Mouse (Mus musculus) olfactory bulb, adult 2 months (tissue): ENCODE measurements around the gene Adamts20. TPM values are rescaled to one million over a fixed set of nuclear protein-coding genes. Genes with fewer than 3 reads are reported as not detected.

Experiments used
- H3K27ac ChIP-seq: fragments of 200-500 bp; 2 replicates; pipeline ENCODE4 v1.5.1; 2012; ENCODE audit warnings: low read depth, low read length; ENCODE audit not compliant: insufficient read depth
- H3K4me1 ChIP-seq: fragments of 200-500 bp; 2 replicates; pipeline ENCODE4 v1.6.1; 2012; ENCODE audit warnings: low read length; ENCODE audit not compliant: control insufficient read depth, insufficient read depth
- H3K4me3 ChIP-seq: fragments of 200-500 bp; 2 replicates; pipeline ENCODE4 v1.5.1; 2012; ENCODE audit warnings: mild to moderate bottlenecking, low read depth, low read length, moderate library complexity; ENCODE audit not compliant: insufficient read depth
- CTCF ChIP-seq: fragments of 200-500 bp; IDR thresholded peaks from 2 replicates; pipeline ENCODE4 v1.5.1; 2012; ENCODE audit warnings: low read depth, mild to moderate bottlenecking, low read length, moderate library complexity; ENCODE audit not compliant: insufficient read depth
- POLR2A ChIP-seq: fragments of 200-500 bp; IDR thresholded peaks from 2 replicates; pipeline ENCODE4 v1.6.1; 2012; ENCODE audit warnings: mild to moderate bottlenecking, low read depth, low read length, moderate library complexity; ENCODE audit not compliant: insufficient read depth
- WGBS: fragments of 180-500 bp; shearing (Covaris S2); methylation state at CpG from one replicate; pipeline ENCODE4 v1.1.7; 2018; 5-methylcytosine and 5-hydroxymethylcytosine counted together
- polyA plus RNA-seq: library from polyadenylated mRNA; stranded (reverse); fragments of >200 nt; gene quantifications from 2 replicates; pipeline ENCODE4 v1.2.4, GENCODE M21; 2012; ENCODE audit warnings: low replicate concordance; ENCODE audit not compliant: missing spikeins, insufficient read depth, insufficient read length

The Adamts20 gene
- polyA plus RNA-seq, 1 experiment = not detected

DNA sequence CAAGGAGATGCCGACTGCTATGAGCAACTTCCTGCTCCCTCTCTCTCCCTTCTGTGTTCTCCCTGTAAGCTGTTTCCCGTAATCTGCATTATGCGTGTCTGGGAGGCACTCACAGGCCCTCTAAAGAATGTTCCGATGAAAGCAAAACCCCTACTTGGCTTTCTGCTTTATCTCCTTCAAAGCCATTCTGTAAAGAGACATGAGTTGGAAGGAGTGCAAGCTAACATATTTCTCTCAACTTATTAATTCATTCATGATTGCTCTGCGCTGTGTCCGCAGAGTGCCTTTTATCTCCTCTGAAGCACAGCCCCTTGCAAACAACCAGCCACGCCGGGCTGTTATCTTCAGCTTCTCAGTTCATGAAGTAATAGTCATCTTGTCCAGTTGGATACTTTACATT is 215.5 kb downstream of the Adamts20 start:
- H3K4me1 ChIP-seq = peaks cover 9% of the 10 kb centered on the region
- no peak for TF ChIP-seq CTCF
- no peak for TF ChIP-seq POLR2A
- no peak overlapping the region for H3K27ac ChIP-seq
- no peak overlapping the region for H3K4me3 ChIP-seq
- WGBS = 66% methylated on average over 8 of the region's 8 CpGs

DNA sequence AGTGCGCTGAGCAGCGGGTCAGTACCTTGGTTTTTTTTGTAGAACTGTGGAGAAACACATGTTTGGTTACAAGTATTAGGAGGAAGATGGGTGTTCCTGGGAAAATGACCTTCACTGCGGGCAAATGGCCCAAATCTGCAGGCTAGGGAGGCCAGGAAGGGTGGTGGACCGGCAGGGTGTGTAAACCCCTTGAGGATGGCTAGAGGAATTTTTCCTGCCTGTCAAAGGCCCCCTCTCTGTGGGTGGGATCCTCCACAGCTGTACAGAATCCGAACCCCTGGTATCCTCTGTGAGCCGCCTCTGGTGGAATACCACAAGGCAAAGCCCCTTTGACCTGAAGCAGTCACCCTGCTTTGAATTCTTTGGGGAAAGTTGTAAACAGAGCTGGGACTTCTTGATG is 216.8 kb downstream of the Adamts20 start:
- H3K4me3 ChIP-seq = no peak overlapping the region
- H3K27ac ChIP-seq = no peak overlapping the region
- WGBS = 90% methylated on average over 6 of the region's 6 CpGs
- 0 out of 2 replicates have a peak, but pooled peaks cover 2% of the 10 kb centered on the region for H3K4me1 ChIP-seq
- TF ChIP-seq POLR2A (no peak), CTCF (no peak)

DNA sequence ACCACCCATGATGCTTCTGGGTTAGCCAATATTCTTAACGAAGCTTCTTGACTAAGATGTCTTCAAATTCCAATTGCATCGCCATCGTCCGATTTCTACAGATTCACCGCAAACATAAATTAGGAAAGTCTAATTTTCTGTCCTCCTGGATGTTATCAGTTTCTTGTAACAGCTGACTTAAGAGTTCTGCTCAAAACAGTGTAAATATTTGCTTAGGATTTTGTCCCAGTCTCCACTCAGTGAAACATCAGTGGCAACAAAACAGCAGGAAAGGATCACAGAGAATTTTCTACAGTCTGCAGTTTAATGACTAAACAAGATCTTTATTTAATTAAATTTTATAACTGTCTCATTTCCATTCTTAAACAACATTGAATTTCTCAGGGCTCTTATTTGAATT is 218.5 kb downstream of the Adamts20 start:
- no peak for TF ChIP-seq CTCF
- TF ChIP-seq POLR2A = no peak
- Histone ChIP-seq H3K4me1 (0 out of 2 replicates have a peak, but pooled peaks cover 2% of the 10 kb centered on the region), H3K4me3 (no peak overlapping the region), H3K27ac (no peak overlapping the region)
- whole genome bisulfite sequencing = 74% methylated on average over 5 of the region's 5 CpGs

GRCm38 (mm10) chr15:94244336-94244735 is 220.9 kb downstream of the Adamts20 start:
- WGBS = 86% methylated on average over 2 of the region's 2 CpGs
- no peak overlapping the region for H3K4me3 ChIP-seq
- no peak overlapping the region for H3K27ac ChIP-seq
- H3K4me1 ChIP-seq = 0 out of 2 replicates have a peak, but pooled peaks cover 2% of the 10 kb centered on the region
- no peak for TF ChIP-seq POLR2A

- H3K4me3 ChIP-seq = no peak overlapping the region
- TF ChIP-seq POLR2A = no peak
- no peak for TF ChIP-seq CTCF
- WGBS = 87% methylated on average over 1 of the region's 1 CpGs
Observed at GRCm38 (mm10) chr15:94242133-94242532, 223.1 kb downstream of the Adamts20 start.

DNA sequence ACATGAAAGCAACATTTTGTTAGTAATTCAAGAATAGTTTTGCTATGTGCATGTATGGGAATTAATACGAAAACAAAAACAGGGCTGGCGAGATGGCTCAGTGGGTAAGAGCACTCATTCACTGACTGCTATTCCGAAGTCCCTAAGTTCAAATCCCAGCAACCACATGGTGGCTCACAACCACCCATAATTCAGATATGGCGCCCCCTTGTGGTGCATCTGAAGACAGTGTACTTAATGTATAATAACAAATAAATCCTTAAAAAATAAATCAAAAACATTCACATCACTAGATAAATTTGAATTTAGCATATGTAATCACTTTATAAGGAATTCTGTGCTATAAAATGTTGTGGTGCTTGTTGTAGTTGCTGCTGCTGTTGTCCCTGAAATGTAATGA is 225.6 kb downstream of the Adamts20 start:
- WGBS = 86% methylated on average over 4 of the region's 4 CpGs

More at GRCm38 (mm10) chr15:94242133-94242532, 223.1 kb downstream of the Adamts20 start:
- Histone ChIP-seq H3K27ac (no peak overlapping the region), H3K4me1 (no peaks in the 10 kb centered on the region)

GRCm38 (mm10) chr15:94239127-94239526 is 226.1 kb downstream of the Adamts20 start:
- 89% methylated on average over 6 of the region's 6 CpGs for WGBS
- Histone ChIP-seq H3K27ac (no peak overlapping the region), H3K4me1 (no peaks in the 10 kb centered on the region), H3K4me3 (no peak overlapping the region)
- TF ChIP-seq POLR2A (no peak), CTCF (no peak)

More for the DNA sequence above, 225.6 kb downstream of the Adamts20 start:
- Histone ChIP-seq H3K4me3 (no peak overlapping the region), H3K4me1 (no peaks in the 10 kb centered on the region), H3K27ac (no peak overlapping the region)
- no peak for TF ChIP-seq CTCF

DNA sequence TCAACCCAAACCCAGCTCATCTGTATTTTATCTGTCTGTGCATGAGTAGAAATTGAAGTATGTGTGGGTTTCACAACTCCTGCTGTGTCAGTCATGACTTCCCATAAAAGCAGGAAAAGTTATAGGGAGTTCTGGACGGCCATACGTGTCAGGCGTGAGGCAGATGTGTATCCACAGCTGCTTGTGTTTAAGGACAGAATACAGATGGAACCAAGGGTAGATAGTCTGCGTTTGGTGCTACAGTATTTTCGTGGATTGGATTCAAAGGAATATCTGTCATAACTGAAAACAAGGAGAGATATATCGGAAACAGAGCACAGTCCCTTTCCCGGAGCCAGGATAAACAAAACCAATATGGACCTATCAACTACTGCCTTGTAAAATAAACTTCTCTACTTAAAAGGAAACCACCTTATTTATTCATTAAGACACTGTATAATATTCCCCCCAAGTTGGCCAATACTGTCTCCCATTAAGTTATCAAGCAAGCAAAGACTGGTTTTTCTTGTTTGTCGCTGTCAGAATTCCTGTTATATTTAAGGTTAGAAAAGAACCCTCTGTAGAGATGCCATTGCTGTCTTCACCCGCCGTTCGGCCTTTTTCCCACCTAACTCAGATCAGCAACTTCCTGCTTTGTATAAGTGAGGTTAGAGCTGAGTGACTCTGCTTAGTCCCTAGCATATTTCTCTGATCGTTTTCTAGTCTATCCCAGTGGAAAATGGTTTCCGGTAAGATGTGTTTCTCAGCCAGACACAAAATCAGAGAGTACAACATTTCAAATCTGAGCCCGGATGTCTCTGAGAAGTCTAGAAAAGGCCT is 227.0 kb downstream of the Adamts20 start:
- Histone ChIP-seq H3K4me3 (no peak overlapping the region), H3K27ac (no peak overlapping the region), H3K4me1 (no peaks in the 10 kb centered on the region)
- TF ChIP-seq POLR2A (no peak), CTCF (no peak)
- 87% methylated on average over 14 of the region's 14 CpGs for WGBS

GRCm38 (mm10) chr15:94236726-94237125 is 228.5 kb downstream of the Adamts20 start:
- Histone ChIP-seq H3K4me1 (no peaks in the 10 kb centered on the region), H3K4me3 (no peak overlapping the region), H3K27ac (no peak overlapping the region)
- no peak for TF ChIP-seq POLR2A
- TF ChIP-seq CTCF = no peak
- WGBS = 85% methylated on average over 2 of the region's 2 CpGs

- TF ChIP-seq CTCF = no peak
- no peak for TF ChIP-seq POLR2A
- Histone ChIP-seq H3K4me3 (no peak overlapping the region), H3K27ac (no peak overlapping the region), H3K4me1 (no peaks in the 10 kb centered on the region)
- WGBS = 87% methylated on average over 3 of the region's 3 CpGs
Observed at GRCm38 (mm10) chr15:94236121-94236520, 229.1 kb downstream of the Adamts20 start.
